Mouse (Mus musculus) gastrocnemius, postnatal 4 days (tissue): Measurements from ENCODE around the gene Mfsd2a. TPM values are rescaled to one million over a fixed set of nuclear protein-coding genes. Genes with fewer than 3 reads are reported as not detected.

ENCODE experiments used
- DNase-seq, 2 experiments: peaks; one replicate each; pipeline ENCODE4 v3.0.0; 2021 to 2022; ENCODE audit warnings: low spot score in 2 of 2, mixed read lengths in 2 of 2
- total RNA-seq, 2 experiments: library from RNA; stranded (reverse); gene quantifications; 2 replicates each; pipeline ENCODE4 v1.2.3; 2021

The Mfsd2a gene
- total RNA-seq, 2 experiments from 2014 or later, result 0.75 to 1.1 TPM

DNA sequence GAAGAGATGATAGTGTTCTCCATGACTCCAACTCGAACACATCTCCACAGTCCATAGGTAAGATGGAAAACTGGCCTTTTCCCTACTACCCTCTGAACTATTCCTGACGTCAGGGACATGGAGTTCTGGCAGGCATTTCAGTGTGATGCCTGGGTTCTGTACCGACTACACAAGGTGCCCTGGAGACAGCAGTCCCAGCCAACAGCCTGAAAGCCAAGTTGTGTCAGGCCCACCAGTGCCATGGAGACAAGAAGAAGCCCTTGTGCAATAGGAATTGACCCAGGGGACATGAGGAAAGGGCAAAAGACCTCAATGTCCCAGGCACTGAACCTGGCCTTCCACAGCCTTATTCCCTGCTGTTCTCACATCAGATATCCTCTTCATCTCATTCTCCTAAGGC is 18.8 kb upstream of the Mfsd2a start:
- DNase-seq, result no peak

DNA sequence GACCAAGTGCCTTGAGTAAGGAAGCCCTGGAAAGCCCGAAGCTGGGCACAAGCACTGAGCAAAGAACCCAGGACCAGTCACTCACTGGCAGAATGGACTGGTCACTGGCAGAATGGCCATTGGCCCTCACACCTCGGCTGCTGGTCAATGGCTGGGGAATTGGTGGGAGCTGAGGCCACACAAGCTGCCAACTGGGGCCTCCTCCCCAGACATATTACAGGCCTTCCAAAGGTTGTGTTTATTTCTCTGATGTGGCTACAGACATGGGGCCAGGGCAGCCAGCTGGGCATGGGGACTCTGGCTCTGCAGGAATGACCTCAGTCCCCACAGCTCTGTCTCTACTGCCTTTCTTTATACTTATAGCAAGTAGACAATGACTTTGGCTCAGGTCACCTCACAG is 17.9 kb upstream of the Mfsd2a start:
- no peak for DNase-seq

DNA sequence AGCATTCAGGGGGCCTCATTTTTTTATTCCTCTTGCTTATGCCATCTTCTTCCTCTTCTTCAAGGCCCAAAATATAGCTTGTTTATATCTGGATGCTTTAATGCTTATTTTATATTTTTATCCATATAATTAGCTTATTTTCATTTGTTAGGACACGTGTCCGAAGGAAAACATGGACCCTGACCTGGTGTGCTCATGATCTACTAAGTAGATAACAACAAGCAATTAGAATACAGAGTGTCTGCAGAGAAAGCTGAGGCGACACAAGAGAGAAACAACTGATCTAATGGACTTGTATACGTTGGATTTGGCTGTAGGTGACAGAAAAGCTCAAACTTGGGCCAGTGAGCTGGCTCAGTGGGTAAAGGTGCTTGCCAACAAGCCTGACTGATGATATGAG is 15.9 kb upstream of the Mfsd2a start:
- DNase-seq, result no peak

DNA sequence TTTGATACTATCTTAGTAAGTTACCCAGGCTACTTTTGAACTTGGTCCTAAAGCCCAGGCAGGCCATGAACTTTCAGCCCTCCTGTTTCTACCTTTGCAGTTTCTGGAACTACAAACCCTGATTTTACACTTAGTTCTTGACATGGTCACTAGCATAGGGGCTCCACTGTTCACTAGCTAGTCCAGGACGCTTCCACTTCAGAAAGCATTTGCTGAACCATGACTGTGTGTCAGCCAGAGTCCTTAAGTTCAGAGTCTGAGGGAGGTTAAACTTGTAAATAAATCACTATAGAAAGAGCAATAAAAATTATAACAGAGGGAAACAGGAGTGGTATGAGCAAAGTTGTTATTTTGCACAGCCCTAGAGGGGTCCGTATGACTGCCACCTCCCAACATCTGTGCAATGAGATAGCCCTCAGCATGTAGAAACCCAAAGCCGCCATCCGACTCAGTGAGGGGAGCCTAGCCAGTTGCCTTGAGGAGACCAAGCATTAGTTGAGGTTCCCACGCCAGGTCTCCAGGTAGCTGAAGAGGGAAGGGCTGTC is 14.1 kb upstream of the Mfsd2a start:
- DNase-seq, result no peak

DNA sequence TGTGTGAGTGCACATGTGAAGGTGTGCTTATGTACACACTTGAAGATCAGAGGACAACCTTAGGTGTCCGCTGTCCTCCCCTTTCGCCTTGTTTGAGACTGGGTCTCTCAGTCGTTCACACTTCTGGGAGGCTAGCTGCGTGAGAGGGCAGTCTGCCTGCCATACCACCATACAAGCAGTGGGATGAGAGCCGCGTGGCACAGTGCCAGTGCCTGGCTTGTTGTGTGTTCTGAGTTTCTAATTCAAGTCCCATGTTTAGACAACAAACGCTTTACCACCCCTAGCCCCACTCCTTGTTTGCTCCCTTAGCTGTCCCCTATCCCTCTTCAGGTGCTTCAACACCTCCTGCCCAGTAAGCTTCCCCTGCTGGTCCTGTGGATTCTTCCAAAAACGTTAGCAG is 11.1 kb upstream of the Mfsd2a start:
- no peak for DNase-seq

DNA sequence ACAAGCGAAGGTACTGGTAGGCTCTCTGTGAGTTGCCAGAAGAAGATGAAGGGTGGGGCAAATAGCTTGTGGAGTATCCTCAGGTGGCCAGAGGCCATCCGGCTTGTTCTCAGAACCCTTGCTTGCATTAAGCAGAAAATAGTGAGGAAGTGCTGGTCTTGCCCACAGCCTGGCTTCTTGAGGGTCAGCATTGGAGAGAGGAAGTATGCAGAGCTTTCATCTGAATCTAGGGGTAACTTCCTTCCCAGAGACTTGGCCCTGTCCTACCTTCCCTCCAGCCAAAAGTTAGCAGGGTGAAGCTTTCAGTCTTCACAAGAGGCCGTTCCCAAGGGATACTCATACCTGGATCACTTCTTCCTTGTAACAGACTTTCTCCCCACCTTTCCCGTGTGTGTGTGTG is 10.7 kb upstream of the Mfsd2a start:
- no peak for DNase-seq

DNA sequence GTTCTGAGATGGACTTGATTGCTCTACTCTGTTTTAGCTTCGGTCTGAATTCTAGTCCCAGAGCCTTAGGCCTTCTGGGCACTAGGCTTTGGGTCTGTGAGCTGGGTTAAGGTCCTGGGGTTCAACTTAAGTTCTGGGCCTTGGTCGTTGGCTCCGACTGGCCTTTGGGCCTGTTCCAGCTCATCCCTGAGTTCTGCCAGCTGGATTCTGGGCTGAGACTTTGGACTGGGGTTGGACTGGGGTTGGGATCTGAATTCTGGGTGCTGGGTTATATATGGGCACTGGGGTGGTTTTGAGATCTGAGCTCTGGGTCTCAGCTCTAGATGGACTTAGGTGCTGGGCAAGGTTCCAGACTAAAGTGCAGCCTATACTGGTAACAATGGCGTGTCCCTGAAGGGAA is 10.2 kb upstream of the Mfsd2a start:
- DNase-seq, result no peak

DNA sequence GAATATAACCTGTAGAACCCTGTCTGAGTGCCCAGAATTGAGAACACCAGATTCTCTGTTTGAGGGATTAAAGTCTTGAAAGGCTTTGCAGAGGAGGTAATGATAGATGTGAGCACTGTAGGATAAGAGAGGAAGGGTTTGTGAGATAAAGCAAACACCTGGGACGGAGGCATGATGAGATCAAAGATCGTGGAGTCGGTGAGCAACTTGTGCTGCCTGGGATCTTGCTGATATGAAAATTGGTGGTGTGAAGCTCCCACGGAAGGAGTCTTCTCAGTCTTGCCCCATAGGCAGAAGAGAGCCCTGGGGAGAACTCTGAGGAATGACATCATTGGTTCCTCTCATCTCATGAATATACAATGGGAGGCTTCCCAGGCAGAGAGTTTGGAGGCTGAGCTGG is 7.1 kb upstream of the Mfsd2a start:
- no peak for DNase-seq

DNA sequence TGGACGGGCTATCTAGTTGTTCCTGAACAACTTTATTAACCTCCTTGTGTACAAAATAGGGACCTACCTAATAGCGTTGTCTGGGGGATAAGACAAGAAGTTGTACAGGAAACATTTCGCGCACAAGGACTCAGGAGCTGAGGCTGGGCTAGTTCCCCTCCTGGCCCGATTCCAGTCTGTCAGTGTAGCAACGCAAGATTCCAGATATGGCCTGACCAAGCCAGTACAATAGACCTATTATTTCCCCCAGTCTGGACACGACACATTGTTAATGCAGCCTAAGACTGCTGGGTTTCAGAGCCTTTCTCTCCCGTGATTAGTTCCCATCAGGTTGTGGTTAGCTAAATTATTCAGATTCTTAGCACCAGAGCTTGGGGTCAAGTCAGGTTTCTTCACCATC is 1.8 kb upstream of the Mfsd2a start:
- DNase-seq, result no peak

DNA sequence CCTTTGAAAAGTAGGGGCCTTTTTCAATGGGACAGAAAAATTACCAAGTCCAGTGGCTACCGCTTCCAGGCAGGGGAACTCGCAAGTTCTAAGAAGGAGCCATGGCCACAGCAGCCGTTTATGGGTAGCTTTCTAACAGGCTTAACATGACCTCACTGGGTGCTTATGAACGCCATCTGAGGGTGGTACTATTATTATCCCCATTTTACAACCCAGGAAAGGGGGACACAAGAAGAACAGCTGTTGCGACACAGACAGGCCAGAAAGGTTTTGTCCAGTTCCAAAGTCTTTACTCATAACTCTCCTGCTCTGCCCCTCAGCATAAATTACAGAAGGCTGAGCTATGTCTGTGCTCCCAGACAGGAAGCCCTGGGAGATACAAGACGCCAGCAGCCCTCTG is 601 bp upstream of the Mfsd2a start:
- no peak for DNase-seq

DNA sequence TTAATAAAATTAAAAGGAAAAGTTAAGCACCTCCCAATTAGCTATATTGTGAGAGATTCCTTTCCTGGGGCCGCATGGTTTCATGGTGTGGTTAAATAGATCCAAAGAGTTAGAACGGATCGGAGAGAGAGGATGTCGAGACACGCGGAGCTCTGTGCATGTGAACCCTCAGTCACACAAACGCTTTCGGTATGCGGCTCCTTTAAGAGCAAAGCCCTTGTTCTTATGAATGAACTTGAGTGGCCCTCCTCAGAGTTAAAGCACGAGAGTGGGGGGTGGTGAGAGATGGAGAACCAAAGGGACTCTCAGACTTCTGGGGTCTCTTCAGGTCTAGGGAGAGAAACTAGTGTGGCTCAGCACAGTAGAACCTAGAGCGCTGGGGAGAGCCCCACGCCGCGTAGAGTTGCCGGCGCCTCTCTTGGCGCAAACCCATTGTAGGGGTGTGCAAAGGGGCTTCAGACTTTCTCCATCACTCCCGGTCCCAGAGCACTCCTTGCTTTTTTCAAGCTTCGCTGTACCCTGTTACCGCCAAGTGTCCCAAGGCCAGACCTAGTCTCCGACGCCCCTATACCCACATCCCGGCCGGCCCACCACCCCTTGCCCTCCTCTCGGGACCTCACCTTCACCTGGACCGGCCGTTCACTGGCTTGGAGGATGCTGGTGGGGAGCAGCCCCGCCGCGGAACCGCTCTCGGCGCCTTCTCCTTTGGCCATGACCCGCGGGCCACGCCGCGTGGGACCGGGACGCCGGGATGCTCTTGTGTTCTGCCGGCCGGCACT is 478 bp downstream of the Mfsd2a start:
- no peak for DNase-seq

DNA sequence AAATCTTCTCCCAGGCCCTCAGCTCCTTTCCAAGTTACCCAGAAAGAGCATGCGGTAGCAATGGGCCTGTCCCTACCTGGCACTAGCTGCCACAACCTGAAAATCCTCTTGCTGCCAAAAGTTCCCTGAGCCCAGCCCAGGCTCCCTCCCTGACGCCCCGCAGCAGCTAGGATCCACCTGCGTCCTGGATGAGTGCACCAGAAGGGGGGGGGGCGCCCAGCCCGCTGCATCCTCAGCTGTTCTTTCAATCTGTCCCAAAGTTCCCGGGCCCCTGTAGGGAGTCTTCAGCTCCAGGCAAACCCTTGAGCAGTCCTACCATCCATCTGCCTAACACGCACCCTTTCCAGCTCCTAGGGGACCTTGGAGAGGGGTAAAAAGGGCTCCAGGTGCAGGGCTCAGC is 1.2 kb downstream of the Mfsd2a start:
- DNase-seq, result no peak

DNA sequence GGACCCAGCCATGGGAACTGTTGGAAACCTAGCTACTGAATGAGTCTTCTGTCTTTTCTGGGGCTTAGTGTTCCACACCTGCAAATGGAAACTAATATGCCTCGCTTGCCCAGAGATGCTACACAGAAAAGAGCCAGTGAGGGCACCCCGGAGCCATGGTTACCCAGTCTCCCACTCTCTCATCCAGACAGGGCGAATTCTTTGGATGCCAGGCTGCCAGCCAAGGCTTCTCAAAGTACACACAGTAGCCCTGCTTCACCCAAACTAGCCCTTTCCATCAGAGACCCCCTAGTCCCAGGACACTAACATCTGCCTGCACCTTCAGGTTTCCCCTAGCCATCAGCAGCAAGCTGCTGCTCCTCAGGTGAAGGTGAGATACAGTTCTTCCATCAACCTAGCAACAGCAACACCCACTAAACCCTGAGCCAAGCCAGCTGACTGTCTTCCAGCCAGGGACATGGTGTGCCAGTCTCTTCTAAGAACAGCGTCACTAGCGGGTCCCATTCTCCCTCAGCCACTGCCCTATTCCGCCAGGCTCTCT is 2.4 kb downstream of the Mfsd2a start:
- no peak for DNase-seq

DNA sequence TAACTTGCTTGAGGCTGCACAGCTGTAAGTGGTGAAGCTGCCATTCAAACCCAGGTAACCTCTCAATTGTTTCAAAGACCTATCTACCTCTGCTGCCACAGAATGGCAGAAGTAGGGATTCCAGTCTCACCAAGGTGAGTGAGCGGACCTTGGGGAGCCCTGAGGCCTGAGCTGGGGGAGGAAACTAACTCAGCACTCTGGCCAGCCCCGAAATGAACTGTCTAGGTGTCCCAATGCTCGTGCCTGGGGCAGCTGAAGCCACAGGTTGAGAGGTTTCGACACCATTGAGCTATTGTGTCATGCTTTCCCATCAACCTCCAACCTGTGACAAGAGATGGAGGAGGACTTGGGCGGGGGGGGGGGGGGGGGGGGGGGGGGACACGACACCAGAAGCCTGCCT is 4.7 kb downstream of the Mfsd2a start:
- no peak for DNase-seq

DNA sequence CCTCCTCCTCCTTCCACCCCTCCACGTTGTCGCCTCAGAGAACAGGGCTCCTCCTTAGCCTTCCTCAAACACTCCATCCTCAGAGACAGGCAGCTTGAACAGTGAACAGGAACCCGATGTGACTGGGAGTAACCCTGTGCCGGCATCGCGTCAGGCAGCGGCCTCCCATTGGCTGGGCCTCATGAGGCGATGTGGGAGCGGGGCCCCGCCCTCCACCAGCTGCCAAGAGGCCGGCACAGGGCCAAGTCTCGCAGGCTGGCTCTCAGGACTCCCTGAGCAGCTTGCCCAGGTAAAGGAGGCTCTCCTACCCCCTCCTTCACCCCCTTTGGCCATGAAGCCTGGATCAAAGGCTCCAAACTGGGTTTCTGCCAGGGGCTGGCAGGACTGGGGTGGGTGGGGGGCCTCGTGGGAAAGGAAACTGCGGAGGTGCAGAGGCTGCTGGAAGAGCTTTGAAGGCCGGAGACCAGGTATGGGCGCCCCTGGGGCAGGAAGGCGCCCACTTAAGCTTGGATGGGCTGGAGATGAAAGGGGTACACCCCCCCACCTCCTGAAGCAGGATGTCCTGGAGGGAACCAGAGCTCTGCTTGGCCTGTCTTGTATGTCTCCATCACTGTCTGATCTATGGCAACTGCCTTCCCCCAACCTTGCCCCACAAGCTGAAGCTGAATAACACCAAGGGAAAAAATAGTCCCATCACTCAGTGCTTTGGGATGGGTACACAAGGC is 5.4 kb downstream of the Mfsd2a start:
- DNase-seq, result peak; percentile 56 to 73

DNA sequence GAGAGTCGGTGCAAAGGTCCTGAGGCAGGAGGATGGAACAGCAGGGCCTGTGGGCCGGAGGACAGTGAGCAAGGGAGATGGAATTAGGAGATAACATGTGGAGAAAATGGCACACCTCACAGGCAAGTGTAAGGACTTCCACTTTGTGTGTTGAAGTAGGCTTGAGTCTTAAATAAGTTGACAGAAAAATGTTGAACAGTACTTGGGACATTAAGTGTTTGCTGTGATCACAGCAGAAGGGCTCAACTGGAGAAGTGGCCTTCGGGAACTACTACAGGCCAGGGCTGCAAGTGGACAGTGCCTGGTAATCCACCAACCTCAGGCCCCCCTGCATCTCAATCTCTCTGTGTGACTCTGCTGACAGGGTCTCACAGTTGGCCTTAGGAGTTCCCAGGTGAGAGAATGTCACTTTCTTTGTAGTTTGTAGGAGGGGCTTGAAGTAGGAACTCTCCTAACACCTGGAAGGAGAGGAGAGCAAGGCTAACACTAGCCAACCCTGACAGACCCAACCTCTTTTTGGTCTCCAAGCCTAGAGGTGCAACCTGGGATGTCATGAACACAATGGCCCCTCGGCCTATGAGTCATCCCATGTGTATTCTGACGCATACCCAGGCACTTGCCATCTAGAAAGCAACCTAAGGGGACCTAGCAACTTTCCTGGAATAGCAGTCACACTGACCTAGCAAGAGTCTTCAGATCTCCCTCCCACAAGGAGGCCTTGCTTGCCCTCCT is 6.1 kb downstream of the Mfsd2a start:
- no peak for DNase-seq

DNA sequence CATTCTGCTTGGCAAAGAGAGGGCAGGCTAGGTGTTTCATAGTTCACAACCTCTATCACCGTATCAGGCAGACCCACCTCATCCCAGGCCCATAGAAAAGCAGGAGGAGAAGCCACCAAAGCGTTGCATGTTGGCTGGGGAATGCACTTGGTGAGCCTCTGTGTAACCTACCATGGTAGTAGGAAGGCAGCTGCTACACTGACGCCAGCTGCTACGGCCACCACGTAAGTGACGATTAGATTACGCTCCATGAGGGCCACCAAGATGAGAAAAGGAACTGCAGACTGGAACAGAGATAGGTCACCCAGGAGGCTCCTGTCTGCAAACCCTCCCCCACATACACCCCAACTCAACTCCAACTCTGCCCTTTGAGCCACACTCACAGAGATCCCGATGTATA is 11.9 kb downstream of the Mfsd2a start:
- no peak for DNase-seq

DNA sequence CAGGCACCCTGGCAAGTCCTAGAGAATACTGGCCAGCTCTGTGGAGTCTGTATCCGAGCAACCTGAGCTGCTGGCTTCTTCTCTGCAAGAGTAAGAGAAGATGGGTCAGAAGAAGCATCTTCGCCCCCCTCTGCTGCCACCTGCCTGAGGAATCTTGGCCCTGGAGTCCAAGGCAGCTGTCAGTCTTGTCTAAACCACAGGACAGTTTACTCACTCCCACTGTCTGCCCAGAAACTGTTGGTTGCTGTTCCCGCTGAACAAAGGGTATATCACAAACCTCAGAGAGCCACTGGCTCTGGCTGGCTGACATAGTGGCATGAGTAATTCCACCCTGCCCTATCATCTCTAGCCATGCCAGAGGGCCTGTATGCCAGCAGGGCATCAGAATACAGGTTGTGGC is 13.8 kb downstream of the Mfsd2a start:
- no peak for DNase-seq

DNA sequence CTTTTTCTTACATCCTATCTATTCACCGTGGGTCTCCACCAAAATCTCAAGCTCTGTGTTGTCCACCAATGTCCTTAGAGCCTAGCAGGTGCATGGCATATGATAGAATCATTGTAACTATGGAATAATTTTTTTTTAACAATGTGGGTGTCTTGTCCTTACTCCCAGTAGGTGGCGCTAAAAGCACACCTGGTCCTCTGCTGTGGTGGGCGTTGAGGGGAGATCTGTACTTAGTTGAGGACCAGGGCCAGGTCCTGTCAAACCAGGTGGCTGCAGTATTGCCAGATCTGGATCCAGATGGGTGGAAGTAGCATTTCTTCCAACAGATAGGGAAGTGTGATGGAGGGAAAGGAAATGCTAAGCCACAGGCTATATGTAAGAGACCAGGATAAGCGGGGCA is 16.6 kb downstream of the Mfsd2a start:
- DNase-seq, result no peak

DNA sequence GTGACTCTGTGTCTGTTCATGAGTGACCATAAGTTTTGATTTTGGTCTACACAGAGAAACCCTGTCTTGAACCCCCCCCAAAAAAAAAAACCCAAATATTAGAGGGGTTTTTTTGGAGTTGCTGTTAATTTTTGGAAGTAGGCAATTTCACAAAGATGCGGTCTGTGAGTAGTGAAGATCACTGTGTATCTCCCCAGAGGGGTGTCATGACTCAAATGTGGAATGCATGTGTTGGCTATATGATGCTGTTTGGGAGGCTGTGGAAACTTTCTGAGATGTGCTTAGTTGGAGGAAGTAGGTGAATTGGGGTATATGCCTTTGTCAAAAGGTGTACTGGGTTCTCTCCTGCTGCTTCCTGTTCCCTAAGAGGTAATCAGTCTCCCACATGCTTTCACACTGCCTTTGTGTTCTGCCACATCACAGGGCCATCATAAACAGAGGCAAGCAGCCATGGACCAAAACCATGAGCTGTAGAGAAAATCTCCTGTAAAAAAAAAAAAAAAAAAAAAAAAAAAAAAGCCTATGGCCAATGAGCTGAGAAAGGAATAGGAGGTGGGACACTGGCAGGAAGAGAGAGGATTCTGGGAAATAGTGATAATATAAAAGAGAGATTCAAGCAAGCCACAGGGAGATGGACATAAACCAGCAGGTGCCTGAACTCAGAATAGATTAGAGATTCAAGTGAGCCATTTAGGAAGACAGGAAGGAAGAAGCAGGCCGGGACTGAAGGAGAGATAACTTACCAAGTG is 21.8 kb downstream of the Mfsd2a start:
- no peak for DNase-seq

DNA sequence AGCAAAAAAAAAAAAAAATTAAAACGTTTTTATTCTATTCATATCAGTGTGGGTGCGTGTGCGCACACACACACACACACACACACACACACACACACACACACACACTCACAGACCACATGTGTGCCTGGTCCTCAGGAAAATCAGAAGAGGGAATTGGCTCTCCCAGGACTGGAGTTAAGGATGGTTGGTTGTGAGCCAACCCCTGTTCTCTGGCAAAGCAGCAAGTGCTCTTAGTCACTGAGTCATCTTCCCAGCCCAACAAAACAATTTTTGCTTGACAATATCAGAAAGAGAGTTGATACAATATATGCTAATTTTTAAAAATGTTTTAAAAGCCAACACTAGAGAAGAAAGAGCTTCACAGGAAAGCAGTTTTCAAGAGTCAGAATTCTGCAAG is 23.5 kb downstream of the Mfsd2a start:
- DNase-seq, result no peak
